Mouse (Mus musculus): Measurements from ENCODE around the gene Ndc1. TPM values are rescaled to one million over a fixed set of nuclear protein-coding genes. Genes with fewer than 3 reads are reported as not detected.

Gene Ndc1
- 13.2 and 16.1 TPM in 2 replicates for polyA plus RNA-seq (2012; rRNA removed)

DNA sequence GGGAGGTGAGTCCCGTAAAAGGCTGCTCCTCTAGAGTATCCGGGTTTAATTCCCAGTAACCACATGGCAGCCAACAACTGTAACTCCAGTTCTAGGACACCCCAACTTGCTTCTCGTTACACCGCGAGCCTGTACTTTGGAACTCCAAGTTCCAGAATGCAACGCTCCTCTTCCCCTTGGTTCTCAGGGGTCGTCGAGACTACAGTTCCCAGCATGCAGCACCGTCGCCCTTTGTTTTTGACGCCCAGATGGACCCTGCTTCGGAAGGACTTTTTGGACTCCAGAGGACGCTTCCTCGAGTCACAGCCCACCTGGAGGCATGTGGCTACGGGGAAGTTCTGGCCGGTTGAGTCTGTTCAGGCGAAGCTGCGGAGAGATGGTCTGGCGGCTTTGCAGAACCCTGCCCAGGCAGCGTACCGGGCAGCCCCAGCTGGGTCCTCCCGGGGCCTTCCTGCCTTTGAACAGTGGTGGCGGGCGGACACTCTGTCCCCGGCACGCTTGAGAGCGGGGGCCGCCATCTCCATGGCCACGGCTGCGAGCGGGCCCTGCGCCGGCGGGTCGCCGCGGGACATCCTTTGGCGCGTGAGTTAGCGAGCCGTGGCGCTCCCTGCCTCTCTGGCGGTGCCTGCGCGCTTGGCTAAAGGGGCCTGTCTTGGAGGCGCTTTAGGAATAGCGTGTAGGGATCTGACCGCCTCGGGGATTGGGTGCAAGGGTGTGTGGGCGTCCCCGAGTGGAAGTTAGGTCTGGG is at the start of gene Ndc1:
Gene Ndc1 (plus strand): TSS at position 218 of the 748 bp plus-strand sequence.
- DNase-seq = peak; percentile 85 to 88
- WGBS = under 1% methylated on average over 51 of the region's 51 CpGs
- no peak for TF ChIP-seq CTCF (IDR thresholded peaks at IDR 0.05; ENCODE audit: borderline replicate concordance, insufficient read depth, low read depth, low read length)
- Histone ChIP-seq H3K27me3 (ENCODE audit: control insufficient read depth, insufficient read depth, low read length) (no peaks in the 10 kb centered on the region), H3K27ac (ENCODE audit: insufficient read depth, low read length) (peak within 1 kb of the TSS; percentile 79), H3K4me1 (ENCODE audit: control insufficient read depth, insufficient read depth, low read length) (no peaks in the 10 kb centered on the region), H3K4me3 (replicated peaks; ENCODE audit: insufficient read depth, low read depth, low read length) (peak within 1 kb of the TSS; percentile 96)

DNA sequence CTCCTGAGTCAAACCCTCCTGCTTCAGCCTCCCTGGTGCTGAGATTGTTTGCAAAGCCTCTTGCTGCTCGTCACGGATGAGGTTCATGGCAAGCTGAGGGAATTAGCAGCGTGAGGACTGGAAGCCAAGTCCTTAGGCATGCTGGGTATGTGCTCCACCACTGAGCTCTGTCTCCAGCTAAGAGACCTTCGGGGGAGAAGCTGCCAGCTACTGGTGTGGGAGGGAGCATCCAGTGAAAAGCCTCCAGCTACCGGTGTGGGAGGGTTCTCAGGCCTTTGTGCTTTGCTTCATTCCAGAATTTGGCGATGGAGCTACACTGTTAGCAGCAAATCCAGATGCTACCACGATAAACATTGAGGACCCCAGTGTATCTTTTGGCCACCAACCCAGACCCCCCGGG is 48.9 kb upstream of the Ndc1 start:
- TF ChIP-seq POLR2A (IDR thresholded peaks at IDR 0.05; ENCODE audit: borderline replicate concordance, insufficient read depth, low read length) (no peak), CTCF (IDR thresholded peaks at IDR 0.05; ENCODE audit: borderline replicate concordance, insufficient read depth, low read depth, low read length) (no peak)
- no peak overlapping the region for H3K27ac ChIP-seq (ENCODE audit: insufficient read depth, low read length)
- H3K4me3 ChIP-seq (replicated peaks; ENCODE audit: insufficient read depth, low read depth, low read length) = no peak overlapping the region
- no peaks in the 10 kb centered on the region for H3K27me3 ChIP-seq (ENCODE audit: control insufficient read depth, insufficient read depth, low read length)
- no peak for DNase-seq
- 59% methylated on average over 8 of the region's 8 CpGs for WGBS
- 0 out of 2 replicates have a peak, but pooled peaks cover 3% of the 10 kb centered on the region for H3K4me1 ChIP-seq (ENCODE audit: control insufficient read depth, insufficient read depth, low read length)

DNA sequence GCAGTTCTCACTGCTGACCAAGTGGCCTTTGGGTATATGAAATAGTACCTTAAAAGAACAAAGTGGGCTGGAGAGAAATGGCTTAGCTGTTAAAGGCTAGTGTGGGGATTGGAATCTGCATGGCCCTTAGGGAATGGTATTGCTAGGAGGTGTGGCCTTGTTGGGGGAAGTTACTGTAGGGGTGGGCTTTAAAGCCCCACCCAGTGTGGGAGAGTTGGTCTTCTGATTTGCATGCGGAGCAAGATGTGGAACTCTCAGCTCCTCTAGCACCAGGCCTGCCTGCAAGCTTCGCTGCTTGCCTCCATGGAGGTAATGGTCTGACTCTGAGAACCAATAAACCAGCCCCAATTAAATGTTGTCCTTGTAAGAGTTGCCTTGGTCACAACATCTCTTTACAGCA is 46.5 kb upstream of the Ndc1 start:
- Histone ChIP-seq H3K4me1 (ENCODE audit: control insufficient read depth, insufficient read depth, low read length) (no peaks in the 10 kb centered on the region), H3K27me3 (ENCODE audit: control insufficient read depth, insufficient read depth, low read length) (no peaks in the 10 kb centered on the region), H3K4me3 (replicated peaks; ENCODE audit: insufficient read depth, low read depth, low read length) (no peak overlapping the region), H3K27ac (ENCODE audit: insufficient read depth, low read length) (no peak overlapping the region)
- 78% methylated on average over 2 of the region's 2 CpGs for WGBS
- DNase-seq = no peak
- TF ChIP-seq POLR2A (IDR thresholded peaks at IDR 0.05; ENCODE audit: borderline replicate concordance, insufficient read depth, low read length) (no peak), CTCF (IDR thresholded peaks at IDR 0.05; ENCODE audit: borderline replicate concordance, insufficient read depth, low read depth, low read length) (no peak)

DNA sequence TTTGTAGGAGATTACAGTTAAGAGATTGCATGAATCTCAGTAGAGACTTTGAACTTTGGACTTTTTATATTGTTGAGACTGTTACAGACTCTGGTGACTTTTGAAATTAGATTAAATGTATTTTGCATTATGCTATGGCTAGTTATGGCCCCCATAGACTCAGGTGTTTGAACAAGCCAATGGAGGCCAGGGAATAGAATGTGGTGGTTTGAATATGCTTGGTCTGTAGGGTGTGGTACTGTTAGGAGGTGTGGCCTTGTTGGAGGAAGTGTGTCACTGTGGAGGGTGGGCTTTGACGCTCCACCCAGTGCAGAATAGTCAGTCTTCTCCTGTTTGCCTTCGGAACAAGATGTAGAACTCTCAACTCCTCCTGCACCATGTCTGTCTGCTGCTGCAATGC is 44.5 kb upstream of the Ndc1 start:
- Histone ChIP-seq H3K27me3 (ENCODE audit: control insufficient read depth, insufficient read depth, low read length) (no peaks in the 10 kb centered on the region), H3K4me1 (ENCODE audit: control insufficient read depth, insufficient read depth, low read length) (no peaks in the 10 kb centered on the region), H3K27ac (ENCODE audit: insufficient read depth, low read length) (no peak overlapping the region), H3K4me3 (replicated peaks; ENCODE audit: insufficient read depth, low read depth, low read length) (no peak overlapping the region)
- 95% methylated on average over 2 of the region's 2 CpGs for WGBS
- TF ChIP-seq POLR2A (IDR thresholded peaks at IDR 0.05; ENCODE audit: borderline replicate concordance, insufficient read depth, low read length) (no peak), CTCF (IDR thresholded peaks at IDR 0.05; ENCODE audit: borderline replicate concordance, insufficient read depth, low read depth, low read length) (no peak)
- no peak for DNase-seq

DNA sequence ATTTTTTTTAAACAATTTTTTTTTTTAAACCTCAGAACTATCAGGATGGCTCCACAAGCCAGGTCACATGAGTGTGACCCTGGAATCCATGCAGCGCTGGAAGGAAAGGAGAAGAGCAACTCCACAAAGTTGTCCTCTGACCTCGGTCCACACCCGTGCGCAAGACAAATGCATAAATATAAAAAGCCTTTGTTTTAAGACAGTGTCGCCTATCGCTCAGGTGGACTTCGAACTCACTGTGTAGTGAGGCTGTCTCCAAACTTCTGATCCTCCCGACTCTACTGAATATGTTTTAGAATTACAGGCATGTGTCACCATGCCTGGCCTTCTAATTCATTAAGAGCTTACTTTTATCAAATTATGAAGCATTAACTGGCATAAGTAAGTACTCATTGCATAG is 39.1 kb upstream of the Ndc1 start:
- H3K4me3 ChIP-seq (replicated peaks; ENCODE audit: insufficient read depth, low read depth, low read length) = no peak overlapping the region
- WGBS = 94% methylated on average over 8 of the region's 8 CpGs
- TF ChIP-seq POLR2A (IDR thresholded peaks at IDR 0.05; ENCODE audit: borderline replicate concordance, insufficient read depth, low read length) = no peak
- H3K27me3 ChIP-seq (ENCODE audit: control insufficient read depth, insufficient read depth, low read length) = no peaks in the 10 kb centered on the region
- no peaks in the 10 kb centered on the region for H3K4me1 ChIP-seq (ENCODE audit: control insufficient read depth, insufficient read depth, low read length)
- H3K27ac ChIP-seq (ENCODE audit: insufficient read depth, low read length) = no peak overlapping the region
- DNase-seq = no peak

DNA sequence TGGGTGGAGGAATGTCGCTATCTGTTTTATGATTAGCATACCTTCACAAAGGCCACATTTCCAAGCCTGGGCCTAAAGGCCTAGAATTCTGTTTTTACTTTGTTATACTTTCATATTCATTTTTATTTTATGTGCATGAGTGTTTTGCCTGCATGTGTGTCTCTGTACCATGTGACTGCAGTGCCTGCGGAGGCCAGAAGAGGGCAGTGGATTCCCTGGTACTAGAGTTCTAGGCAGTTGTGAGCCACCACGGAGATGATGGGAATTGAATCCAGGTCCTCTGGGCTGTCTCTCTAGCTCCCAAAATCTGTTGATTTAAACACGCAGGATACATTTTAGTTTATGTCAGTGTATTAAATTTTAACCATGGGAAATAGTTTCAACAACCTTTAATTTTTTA is 34.1 kb upstream of the Ndc1 start:
- 91% methylated on average over 4 of the region's 4 CpGs for WGBS

DNA sequence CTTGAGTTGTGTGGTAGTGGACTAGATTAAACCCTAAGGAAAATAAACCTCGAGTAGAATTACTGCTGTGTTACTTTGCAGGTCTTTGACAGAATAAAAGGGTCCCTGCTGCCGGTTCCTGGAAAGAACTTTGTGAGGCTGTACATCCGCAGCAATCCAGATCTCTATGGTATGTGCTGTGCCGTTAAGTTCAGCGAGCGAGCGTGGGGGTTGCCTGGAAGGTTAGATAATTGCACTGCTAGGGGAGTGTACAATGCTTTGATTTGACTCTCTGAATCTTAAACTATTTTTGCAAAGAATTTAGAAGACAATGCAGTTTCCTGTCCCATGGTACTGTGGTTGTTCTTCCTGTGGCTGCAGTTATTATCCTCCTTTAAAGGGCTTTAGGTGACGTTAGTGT is 31.2 kb upstream of the Ndc1 start:
- H3K27ac ChIP-seq (ENCODE audit: insufficient read depth, low read length) = no peak overlapping the region
- TF ChIP-seq CTCF (IDR thresholded peaks at IDR 0.05; ENCODE audit: borderline replicate concordance, insufficient read depth, low read depth, low read length) = no peak
- TF ChIP-seq POLR2A (IDR thresholded peaks at IDR 0.05; ENCODE audit: borderline replicate concordance, insufficient read depth, low read length) = no peak
- 88% methylated on average over 8 of the region's 8 CpGs for WGBS
- H3K27me3 ChIP-seq (ENCODE audit: control insufficient read depth, insufficient read depth, low read length) = no peaks in the 10 kb centered on the region
- DNase-seq = no peak
- no peak overlapping the region for H3K4me3 ChIP-seq (replicated peaks; ENCODE audit: insufficient read depth, low read depth, low read length)
- H3K4me1 ChIP-seq (ENCODE audit: control insufficient read depth, insufficient read depth, low read length) = no peaks in the 10 kb centered on the region

More for the DNA sequence above, 34.1 kb upstream of the Ndc1 start:
- Histone ChIP-seq H3K4me1 (ENCODE audit: control insufficient read depth, insufficient read depth, low read length) (no peaks in the 10 kb centered on the region), H3K4me3 (replicated peaks; ENCODE audit: insufficient read depth, low read depth, low read length) (no peak overlapping the region), H3K27ac (ENCODE audit: insufficient read depth, low read length) (no peak overlapping the region), H3K27me3 (ENCODE audit: control insufficient read depth, insufficient read depth, low read length) (no peaks in the 10 kb centered on the region)
- DNase-seq = no peak
- TF ChIP-seq CTCF (IDR thresholded peaks at IDR 0.05; ENCODE audit: borderline replicate concordance, insufficient read depth, low read depth, low read length) (0 out of 2 replicates have a peak, but pooled peaks have one; percentile 13), POLR2A (IDR thresholded peaks at IDR 0.05; ENCODE audit: borderline replicate concordance, insufficient read depth, low read length) (no peak)

DNA sequence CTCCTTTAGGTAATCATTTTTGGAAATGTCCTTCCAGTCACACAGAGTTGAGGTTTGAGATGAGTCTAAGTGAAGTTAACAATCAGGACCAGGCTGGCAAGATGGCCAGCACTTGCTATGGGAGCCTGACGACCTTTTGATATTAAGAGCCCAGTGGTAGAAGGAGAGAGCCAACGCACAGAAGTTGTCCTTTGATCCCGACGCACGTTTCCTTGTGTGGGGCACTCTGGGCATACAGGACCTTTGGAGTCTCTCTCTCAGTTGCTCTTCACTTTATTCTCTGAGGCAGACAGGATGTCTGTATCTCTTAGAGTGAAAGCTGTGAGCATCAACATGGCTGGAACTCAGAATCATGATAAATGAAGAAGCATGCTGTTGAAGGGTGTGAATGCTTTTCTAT is 30.1 kb upstream of the Ndc1 start:
- TF ChIP-seq POLR2A (IDR thresholded peaks at IDR 0.05; ENCODE audit: borderline replicate concordance, insufficient read depth, low read length) (no peak), CTCF (IDR thresholded peaks at IDR 0.05; ENCODE audit: borderline replicate concordance, insufficient read depth, low read depth, low read length) (no peak)
- 88% methylated on average over 5 of the region's 5 CpGs for WGBS
- no peaks in the 10 kb centered on the region for H3K4me1 ChIP-seq (ENCODE audit: control insufficient read depth, insufficient read depth, low read length)
- DNase-seq = no peak
- no peak overlapping the region for H3K27ac ChIP-seq (ENCODE audit: insufficient read depth, low read length)
- no peak overlapping the region for H3K4me3 ChIP-seq (replicated peaks; ENCODE audit: insufficient read depth, low read depth, low read length)
- no peaks in the 10 kb centered on the region for H3K27me3 ChIP-seq (ENCODE audit: control insufficient read depth, insufficient read depth, low read length)
